8 mouse cellular contexts compared by ENCODE assay signal in genomic region chr1:181255891-181256688, GRCm38 (mm10). TPM values are rescaled to one million over a fixed set of nuclear protein-coding genes. Genes with fewer than 3 reads are reported as not detected.
DNase-seq lines count a peak whose midpoint lies in the region; ATAC-seq and TF ChIP-seq lines count a peak whose summit lies in the region.

No protein-coding gene starts in this region.

- ATAC-seq in liver, embryonic 14.5 days (ENCODE audit: insufficient read depth) = peak; percentile 10

- TF ChIP-seq EP300 in liver, embryonic 14.5 days (IDR thresholded peaks at IDR 0.05; ENCODE audit: low read depth) = no peak; the same call in none of the 2 replicates

- H3K9me3 ChIP-seq in liver, embryonic 14.5 days (ENCODE audit: control insufficient read depth, low read length) = no peaks in the 10 kb centered on the region

- H3K36me3 ChIP-seq in kidney, adult 2 months (ENCODE audit: control insufficient read depth, insufficient read depth, low read length) = no peaks in the 10 kb centered on the region
- no peaks in the 10 kb centered on the region for H3K36me3 ChIP-seq in liver, embryonic 14.5 days (replicated peaks; ENCODE audit: control insufficient read depth, insufficient read depth, low read depth)
- no peaks in the 10 kb centered on the region for H3K36me3 ChIP-seq in testis, adult 2 months (ENCODE audit: control insufficient read depth, insufficient read depth, low read length)

- peak overlapping the region; percentile 97 for H3K4me2 ChIP-seq in liver, embryonic 14.5 days (ENCODE audit: low read depth)

- WGBS in kidney, adult 2 months = 3% methylated on average over 20 of the region's 20 CpGs
- 2% methylated on average over 20 of the region's 20 CpGs for WGBS in liver, embryonic 14.5 days (ENCODE audit: insufficient replicate concordance)

- H3K9ac ChIP-seq in liver, embryonic 14.5 days (replicated peaks) = peak overlapping the region; percentile 94

- no peak for TF ChIP-seq POLR2A in kidney, adult 2 months (IDR thresholded peaks at IDR 0.05; ENCODE audit: low read depth, low read length)
- TF ChIP-seq POLR2A in testis, adult 2 months (IDR thresholded peaks at IDR 0.05; ENCODE audit: control insufficient read depth, low read depth, low read length) = no peak

- H3K27me3 ChIP-seq in kidney, adult 2 months (replicated peaks; ENCODE audit: control insufficient read depth, insufficient read depth, low read length) = no peaks in the 10 kb centered on the region
- H3K27me3 ChIP-seq in liver, embryonic 14.5 days (ENCODE audit: control insufficient read depth, insufficient read depth, low read length) = no peaks in the 10 kb centered on the region
- H3K27me3 ChIP-seq in testis, adult 2 months (ENCODE audit: control insufficient read depth, insufficient read depth, low read length) = no peaks in the 10 kb centered on the region; the same call in 1 of the 2 replicates

- intact Hi-C loops in left cerebral cortex, adult 2 months (cut with DNase I) = no loop called here

- H3K4me3 ChIP-seq in left cerebral cortex, adult 2 months = peak overlapping the region; percentile 38
- H3K4me3 ChIP-seq in kidney, adult 2 months (ENCODE audit: insufficient read depth, low read depth, low read length) = peak overlapping the region; percentile 42
- peak overlapping the region; percentile 63 to 64 for H3K4me3 ChIP-seq in liver, embryonic 14.5 days (ENCODE audit: insufficient read depth in 1 of 2, low read depth in 2 of 2, low read length in 2 of 2)
- H3K4me3 ChIP-seq in testis, adult 2 months (ENCODE audit: control insufficient read depth, low read depth, low read length) = peak overlapping the region; percentile 55

- DNase-seq in left cerebral cortex, adult 2 months (ENCODE audit: extremely low spot score in 1 of 2, low spot score in 2 of 2) = peak in 1 of 2 experiments; percentile 18
- no peak for DNase-seq in left cerebral cortex, adult 11 months (ENCODE audit: low spot score)
- peak; percentile 83 for DNase-seq in embryo, embryonic 10.5 days (ENCODE audit: low spot score)
- DNase-seq in gastrocnemius, postnatal 25 days = peak; percentile 76
- peak; percentile 70 for DNase-seq in kidney, adult 2 months
- DNase-seq in liver, embryonic 14.5 days (ENCODE audit: low read depth in 3 of 3, low spot score in 3 of 3) = peak; percentile 66 to 74 (median 67)
- peak; percentile 81 for DNase-seq in naive thymus-derived CD4-positive, alpha-beta T cell, adult 2 months (ENCODE audit: low read depth)

- H3K27ac ChIP-seq in left cerebral cortex, adult 2 months = peak overlapping the region; percentile 64
- peak overlapping the region; percentile 74 for H3K27ac ChIP-seq in kidney, adult 2 months (ENCODE audit: insufficient read depth, low read depth, low read length)
- peak overlapping the region; percentile 99 for H3K27ac ChIP-seq in liver, embryonic 14.5 days
- peak overlapping the region; percentile 62 for H3K27ac ChIP-seq in testis, adult 2 months (ENCODE audit: control insufficient read depth, insufficient read depth, low read depth, low read length)

- peak; percentile 23; the same call in 1 of the 2 replicates for TF ChIP-seq CTCF in left cerebral cortex, adult 2 months (IDR thresholded peaks at IDR 0.05)
- peak; percentile 44 for TF ChIP-seq CTCF in kidney, adult 2 months (conservative IDR thresholded peaks at IDR 0.05; ENCODE audit: insufficient read depth, insufficient read length, low read depth, low read length)
- TF ChIP-seq CTCF in liver, embryonic 14.5 days (IDR thresholded peaks at IDR 0.05; ENCODE audit: low read depth) = peak; percentile 72
- no peak for TF ChIP-seq CTCF in testis, adult 2 months (IDR thresholded peaks at IDR 0.05; ENCODE audit: control insufficient read depth, insufficient read depth, insufficient replicate concordance, low read depth, low read length)

- H3K4me1 ChIP-seq in kidney, adult 2 months (ENCODE audit: control insufficient read depth, insufficient read depth, low read length) = peaks cover 27% of the 10 kb centered on the region; the same call in 1 of the 2 replicates
- peaks cover 57 to 66% of the 10 kb centered on the region in 2 experiments for H3K4me1 ChIP-seq in liver, embryonic 14.5 days (replicated peaks; ENCODE audit: control insufficient read depth in 2 of 2, insufficient read depth in 2 of 2, low read length in 1 of 2)
- peaks cover 27% of the 10 kb centered on the region for H3K4me1 ChIP-seq in testis, adult 2 months (ENCODE audit: control insufficient read depth, insufficient read depth, low read length)

RNA-seq across cellular contexts. Expression of gene Wdr26, which starts 44.3 kb away (rescaled TPM):
- 100 to 1,000 TPM; 105 to 110 TPM for total RNA-seq in left cerebral cortex, adult 2 months (2021)
- total RNA-seq in gastrocnemius, postnatal 25 days (2021) = 10 to 100 TPM; 93.9 to 99.4 TPM
- polyA plus RNA-seq in kidney, adult 2 months (2012; rRNA removed) = 28.5 and 32.1 TPM in 2 replicates
- 47.8 and 68.9 TPM in 2 replicates for polyA plus RNA-seq in liver, embryonic 14.5 days (2012; rRNA removed)
- 57.8 and 64.4 TPM in 2 replicates for polyA plus RNA-seq in liver, embryonic 14.5 days (2014; fragmentation: Nextera tagmentation; extraction: Ambion mirVana)
- 94.0 and 96.3 TPM in 2 replicates for polyA plus RNA-seq in testis, adult 2 months (2012; rRNA removed)
